Mouse (Mus musculus) kidney, postnatal 10 days (tissue): Measurements from ENCODE around the gene Prickle4.
"Not testable (repeated sequence)": the region's sequence is repeated elsewhere in the genome, so short reads cannot be mapped to it uniquely, and the experiment has no call there.

ENCODE experiments used
- DNase-seq: peaks from one replicate; pipeline ENCODE4 v3.0.0; 2021; ENCODE audit warnings: mixed read lengths

Prickle4 gene

GRCm38 (mm10) chr17:47663009-47663713, 31.4 kb downstream of the Prickle4 start:
- no peak for DNase-seq

GRCm38 (mm10) chr17:47658741-47659243, 35.7 kb downstream of the Prickle4 start:
- DNase-seq: no peak

GRCm38 (mm10) chr17:47657901-47658300, 36.6 kb downstream of the Prickle4 start:
- DNase-seq: no peak

- DNase-seq: no peak
Measured at GRCm38 (mm10) chr17:47655697-47656096, 38.8 kb downstream of the Prickle4 start.

GRCm38 (mm10) chr17:47654346-47654745, 40.2 kb downstream of the Prickle4 start:
- not testable (repeated sequence) for DNase-seq

- no peak for DNase-seq
Measured at GRCm38 (mm10) chr17:47651953-47652352, 42.6 kb downstream of the Prickle4 start.

- no peak for DNase-seq
Measured at GRCm38 (mm10) chr17:47648966-47649365, 45.6 kb downstream of the Prickle4 start.

- DNase-seq: peak; percentile 82
Measured at GRCm38 (mm10) chr17:47646683-47647082, 47.9 kb downstream of the Prickle4 start.

- no peak for DNase-seq
Measured at GRCm38 (mm10) chr17:47642992-47643391, 51.5 kb downstream of the Prickle4 start.
